Mouse (Mus musculus): ENCODE measurements around the gene Sec16b. TPM values are rescaled to one million over a fixed set of nuclear protein-coding genes. Genes with fewer than 3 reads are reported as not detected.
A peak's percentile ranks its signal among the peaks of the same experiment; 100 is the strongest.

Gene Sec16b
- polyA plus RNA-seq, 1 experiment from 2014 or later, result 1.9 TPM

GRCm38 (mm10) chr1:157518111-157518523 lies 11.6 kb downstream of the Sec16b start:
- no peak overlapping the region for H3K27ac ChIP-seq
- H3K4me1 ChIP-seq, result peaks cover 4% of the 10 kb centered on the region; the same call in 1 of the 2 replicates
- no peak for DNase-seq (ENCODE audit: low spot score)
- H3K27me3 ChIP-seq (ENCODE audit: insufficient read depth, poor library complexity, severe bottlenecking), result no peaks in the 10 kb centered on the region
- H3K9me3 ChIP-seq, result no peaks in the 10 kb centered on the region
- no peaks in the 10 kb centered on the region for H3K36me3 ChIP-seq
- no peak overlapping the region for H3K4me3 ChIP-seq
- WGBS, result 62% methylated on average over 4 of the region's 4 CpGs

- Histone ChIP-seq H3K9me3 (no peaks in the 10 kb centered on the region), H3K4me1 (0 out of 2 replicates have a peak, but pooled peaks cover under 1% of the 10 kb centered on the region), H3K4me3 (no peak overlapping the region), H3K27me3 (ENCODE audit: insufficient read depth, poor library complexity, severe bottlenecking) (no peaks in the 10 kb centered on the region), H3K36me3 (no peaks in the 10 kb centered on the region), H3K27ac (no peak overlapping the region)
- WGBS, result 59% methylated on average over 2 of the region's 2 CpGs
- no peak for DNase-seq (ENCODE audit: low spot score)
These were observed 12.9 kb downstream of the Sec16b start for GRCm38 (mm10) chr1:157519396-157519795.

DNA sequence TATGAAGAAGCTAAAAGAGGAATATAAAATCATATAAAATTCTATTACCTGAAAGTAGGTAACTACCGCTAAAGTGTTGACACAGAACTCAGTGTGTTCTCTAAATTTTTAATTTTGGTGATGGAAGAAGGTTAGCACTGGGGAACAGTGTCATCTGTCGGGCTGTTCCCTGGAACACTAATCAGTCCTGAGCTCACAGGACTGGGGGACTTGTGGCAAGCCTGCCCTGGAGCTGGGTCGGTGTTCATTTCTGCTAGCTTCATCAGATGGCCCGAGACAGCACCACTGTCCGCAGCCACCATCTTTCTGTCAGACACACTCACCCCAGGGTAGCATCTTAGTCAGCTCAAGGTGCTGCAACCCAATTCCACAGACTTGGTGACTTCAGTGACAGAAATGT lies 15.8 kb downstream of the Sec16b start:
- H3K4me1 ChIP-seq, result 0 out of 2 replicates have a peak, but pooled peaks cover 5% of the 10 kb centered on the region
- no peaks in the 10 kb centered on the region for H3K27me3 ChIP-seq (ENCODE audit: insufficient read depth, poor library complexity, severe bottlenecking)
- no peaks in the 10 kb centered on the region for H3K36me3 ChIP-seq
- DNase-seq (ENCODE audit: low spot score), result no peak
- H3K4me3 ChIP-seq, result no peak overlapping the region
- 91% methylated on average over 5 of the region's 5 CpGs for whole genome bisulfite sequencing
- no peaks in the 10 kb centered on the region for H3K9me3 ChIP-seq
- H3K27ac ChIP-seq, result no peak overlapping the region

DNA sequence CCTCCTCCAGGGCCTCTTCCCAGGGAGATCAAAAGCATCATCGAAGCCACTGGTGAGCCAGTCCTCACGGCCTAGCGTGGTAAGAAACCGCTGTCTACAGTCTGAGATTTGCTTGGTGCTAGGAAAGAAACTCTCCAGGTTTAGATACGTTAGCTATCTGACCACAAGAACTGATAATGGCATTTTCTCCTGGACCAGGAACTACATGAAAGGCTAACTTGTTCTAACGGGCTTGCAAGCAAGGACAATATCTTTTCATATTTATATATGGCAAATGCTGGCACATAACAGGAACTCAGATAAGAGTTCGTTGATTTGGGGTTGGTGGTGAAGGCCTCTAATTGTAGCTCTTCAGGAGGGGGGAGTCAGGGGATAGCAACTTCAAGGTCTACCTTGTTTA lies 18.2 kb downstream of the Sec16b start:
- Histone ChIP-seq H3K4me1 (0 out of 2 replicates have a peak, but pooled peaks cover 5% of the 10 kb centered on the region), H3K4me3 (no peak overlapping the region), H3K27ac (no peak overlapping the region), H3K27me3 (ENCODE audit: insufficient read depth, poor library complexity, severe bottlenecking) (no peaks in the 10 kb centered on the region), H3K36me3 (no peaks in the 10 kb centered on the region), H3K9me3 (no peaks in the 10 kb centered on the region)
- DNase-seq (ENCODE audit: low spot score), result no peak
- 72% methylated on average over 7 of the region's 7 CpGs for WGBS

GRCm38 (mm10) chr1:157525692-157526354 lies 19.3 kb downstream of the Sec16b start:
- no peaks in the 10 kb centered on the region for H3K9me3 ChIP-seq
- no peak overlapping the region for H3K4me3 ChIP-seq
- H3K27ac ChIP-seq, result no peak overlapping the region
- H3K36me3 ChIP-seq, result no peaks in the 10 kb centered on the region
- no peaks in the 10 kb centered on the region for H3K27me3 ChIP-seq (ENCODE audit: insufficient read depth, poor library complexity, severe bottlenecking)
- DNase-seq (ENCODE audit: low spot score), result no peak
- H3K4me1 ChIP-seq, result 0 out of 2 replicates have a peak, but pooled peaks cover 5% of the 10 kb centered on the region
- WGBS, result 85% methylated on average over 16 of the region's 16 CpGs

GRCm38 (mm10) chr1:157526625-157527024 lies 20.1 kb downstream of the Sec16b start:
- DNase-seq (ENCODE audit: low spot score), result no peak
- WGBS, result 55% methylated on average over 5 of the region's 5 CpGs
- Histone ChIP-seq H3K4me3 (no peak overlapping the region), H3K36me3 (no peaks in the 10 kb centered on the region), H3K27ac (no peak overlapping the region), H3K9me3 (no peaks in the 10 kb centered on the region), H3K4me1 (0 out of 2 replicates have a peak, but pooled peaks cover 5% of the 10 kb centered on the region), H3K27me3 (ENCODE audit: insufficient read depth, poor library complexity, severe bottlenecking) (no peaks in the 10 kb centered on the region)

DNA sequence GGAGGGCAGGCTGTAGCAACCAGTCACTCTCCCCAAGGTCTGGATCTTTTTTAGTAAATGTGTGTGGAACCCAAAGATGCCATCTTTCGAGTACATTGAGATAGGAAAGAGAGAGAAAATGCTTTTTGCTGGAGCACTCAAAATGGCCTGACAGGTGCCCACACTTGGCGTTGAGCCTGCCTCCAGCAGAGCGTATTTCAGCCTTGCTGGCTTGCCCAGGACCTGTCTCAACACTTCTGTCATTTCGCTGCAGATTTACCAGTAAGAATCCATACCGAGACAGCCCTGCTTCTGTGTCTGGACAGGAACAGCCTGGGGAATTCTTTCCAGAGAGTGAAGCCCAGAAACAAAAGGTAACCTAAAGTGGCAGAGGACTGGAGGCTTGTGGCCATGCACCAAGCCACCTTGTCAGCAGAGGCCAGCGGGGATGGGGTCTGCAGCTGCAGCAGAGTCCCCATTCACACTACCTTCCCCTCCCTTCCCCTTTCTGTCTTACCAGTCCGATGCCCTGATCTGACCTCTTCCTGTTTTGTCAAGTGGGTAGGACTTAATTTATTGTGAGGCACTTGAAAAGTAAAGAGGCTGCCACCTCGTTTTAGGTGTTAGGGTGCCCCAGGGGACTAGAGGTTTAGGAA lies 26.4 kb downstream of the Sec16b start:
- H3K36me3 ChIP-seq, result no peaks in the 10 kb centered on the region
- peaks cover 8% of the 10 kb centered on the region; the same call in 1 of the 2 replicates for H3K4me1 ChIP-seq
- H3K27ac ChIP-seq, result no peak overlapping the region

GRCm38 (mm10) chr1:157535571-157535970 lies 29.0 kb downstream of the Sec16b start:
- H3K36me3 ChIP-seq, result no peaks in the 10 kb centered on the region
- no peak overlapping the region for H3K4me3 ChIP-seq
- WGBS, result 60% methylated on average over 1 of the region's 1 CpGs
- no peak for DNase-seq (ENCODE audit: low spot score)
- H3K27ac ChIP-seq, result no peak overlapping the region
- no peaks in the 10 kb centered on the region for H3K9me3 ChIP-seq
- peaks cover 8% of the 10 kb centered on the region; the same call in 1 of the 2 replicates for H3K4me1 ChIP-seq
- H3K27me3 ChIP-seq (ENCODE audit: insufficient read depth, poor library complexity, severe bottlenecking), result peaks cover 9% of the 10 kb centered on the region; the same call in 1 of the 2 replicates

More for the DNA sequence above, 26.4 kb downstream of the Sec16b start:
- WGBS, result 52% methylated on average over 8 of the region's 8 CpGs
- Histone ChIP-seq H3K27me3 (ENCODE audit: insufficient read depth, poor library complexity, severe bottlenecking) (peaks cover 9% of the 10 kb centered on the region; the same call in 1 of the 2 replicates), H3K9me3 (no peaks in the 10 kb centered on the region), H3K4me3 (no peak overlapping the region)
- no peak for DNase-seq (ENCODE audit: low spot score)

DNA sequence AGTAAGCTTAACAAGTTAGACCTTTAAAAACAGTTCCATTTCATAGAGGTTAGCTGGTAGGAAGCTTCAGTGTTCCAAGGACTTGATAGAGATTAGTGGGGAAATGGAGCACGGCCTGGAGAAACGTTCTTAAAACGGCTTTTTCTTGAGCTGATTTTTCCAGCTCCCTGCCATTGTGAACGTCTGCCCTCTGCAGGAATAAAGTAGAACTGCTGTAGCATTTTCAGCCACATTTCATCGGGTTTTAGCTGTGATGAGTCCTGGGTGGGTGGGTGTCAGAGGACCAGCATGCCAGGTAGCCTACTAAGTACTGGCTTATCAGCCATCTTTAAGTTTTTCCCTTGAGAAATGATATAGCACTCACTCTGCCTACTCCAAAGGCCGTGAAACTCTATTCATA lies 29.9 kb downstream of the Sec16b start:
- WGBS, result 12% methylated on average over 6 of the region's 6 CpGs
- DNase-seq (ENCODE audit: low spot score), result no peak
- Histone ChIP-seq H3K36me3 (no peaks in the 10 kb centered on the region), H3K27ac (no peak overlapping the region), H3K4me1 (peaks cover 8% of the 10 kb centered on the region; the same call in 1 of the 2 replicates), H3K27me3 (ENCODE audit: insufficient read depth, poor library complexity, severe bottlenecking) (peaks cover 9% of the 10 kb centered on the region; the same call in 1 of the 2 replicates), H3K4me3 (no peak overlapping the region), H3K9me3 (no peaks in the 10 kb centered on the region)

DNA sequence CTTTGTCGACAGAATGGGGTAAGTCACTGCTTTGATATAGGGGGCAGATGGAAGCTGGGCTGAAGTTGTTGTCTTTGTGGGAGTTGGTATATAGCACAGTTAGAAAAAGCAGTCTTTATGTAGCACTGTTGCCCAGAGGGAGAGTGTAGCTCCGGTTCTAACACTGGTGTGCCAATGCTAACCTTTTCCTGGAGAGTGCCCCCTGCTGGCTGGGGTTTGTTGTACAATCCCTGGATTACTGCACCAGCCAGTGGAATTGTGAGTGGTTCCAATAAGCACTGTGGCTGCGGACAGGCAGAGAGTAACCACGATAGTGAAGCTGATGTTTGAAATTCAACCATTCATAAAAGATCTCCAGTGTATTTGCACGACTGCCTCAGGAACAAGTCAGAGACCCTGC lies 31.1 kb downstream of the Sec16b start:
- WGBS, result 80% methylated on average over 5 of the region's 5 CpGs
- Histone ChIP-seq H3K4me1 (peaks cover 6% of the 10 kb centered on the region; the same call in 1 of the 2 replicates), H3K27me3 (ENCODE audit: insufficient read depth, poor library complexity, severe bottlenecking) (no peaks in the 10 kb centered on the region), H3K27ac (no peak overlapping the region), H3K36me3 (no peaks in the 10 kb centered on the region), H3K4me3 (no peak overlapping the region), H3K9me3 (no peaks in the 10 kb centered on the region)
- no peak for DNase-seq (ENCODE audit: low spot score)

- Histone ChIP-seq H3K27me3 (ENCODE audit: insufficient read depth, poor library complexity, severe bottlenecking) (no peaks in the 10 kb centered on the region), H3K27ac (no peak overlapping the region), H3K36me3 (no peaks in the 10 kb centered on the region), H3K4me3 (no peak overlapping the region), H3K9me3 (no peaks in the 10 kb centered on the region), H3K4me1 (no peaks in the 10 kb centered on the region)
- WGBS, result 85% methylated on average over 8 of the region's 8 CpGs
- peak; percentile 68 for DNase-seq (ENCODE audit: low spot score)
These were observed 38.5 kb downstream of the Sec16b start for GRCm38 (mm10) chr1:157545056-157545455.

DNA sequence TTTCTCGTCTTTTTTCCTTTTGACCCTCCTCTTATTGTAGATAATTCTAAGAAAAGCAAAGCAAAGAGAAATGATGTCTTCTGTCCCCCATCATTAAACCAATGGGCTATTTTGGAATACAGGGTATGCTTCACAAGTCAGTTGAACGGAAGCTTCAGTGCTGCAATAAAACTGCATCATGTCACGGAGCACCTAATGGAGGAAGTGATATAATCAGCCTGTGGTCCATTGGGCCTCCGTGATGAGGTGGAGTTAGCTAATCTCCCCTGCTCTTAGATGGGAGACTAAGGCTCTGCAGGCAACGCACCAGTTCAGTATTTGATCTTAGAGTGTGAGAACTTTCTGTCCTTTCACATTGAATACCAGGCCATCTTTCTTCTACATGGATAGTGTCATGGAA lies 41.1 kb downstream of the Sec16b start:
- peak; percentile 60 for DNase-seq (ENCODE audit: low spot score)
- no peaks in the 10 kb centered on the region for H3K27me3 ChIP-seq (ENCODE audit: insufficient read depth, poor library complexity, severe bottlenecking)
- no peaks in the 10 kb centered on the region for H3K4me1 ChIP-seq
- no peaks in the 10 kb centered on the region for H3K36me3 ChIP-seq
- no peaks in the 10 kb centered on the region for H3K9me3 ChIP-seq
- no peak overlapping the region for H3K27ac ChIP-seq
- WGBS, result 84% methylated on average over 5 of the region's 5 CpGs
- H3K4me3 ChIP-seq, result no peak overlapping the region

- H3K27ac ChIP-seq, result no peak overlapping the region
- DNase-seq (ENCODE audit: low spot score), result no peak
- no peak overlapping the region for H3K4me3 ChIP-seq
- H3K4me1 ChIP-seq, result peaks cover 6% of the 10 kb centered on the region
- 69% methylated on average over 3 of the region's 3 CpGs for WGBS
- H3K36me3 ChIP-seq, result no peaks in the 10 kb centered on the region
- H3K9me3 ChIP-seq, result no peaks in the 10 kb centered on the region
- H3K27me3 ChIP-seq (ENCODE audit: insufficient read depth, poor library complexity, severe bottlenecking), result peaks cover 10% of the 10 kb centered on the region; the same call in 1 of the 2 replicates
These were observed 43.2 kb downstream of the Sec16b start for GRCm38 (mm10) chr1:157549721-157550120.
